Mouse (Mus musculus): ENCODE results near the gene Naa60. TPM values are rescaled to one million over a fixed set of nuclear protein-coding genes. Genes with fewer than 3 reads are reported as not detected.

Naa60 gene
- polyA plus RNA-seq, 1 experiment from 2014 or later: 44.3 TPM

DNA sequence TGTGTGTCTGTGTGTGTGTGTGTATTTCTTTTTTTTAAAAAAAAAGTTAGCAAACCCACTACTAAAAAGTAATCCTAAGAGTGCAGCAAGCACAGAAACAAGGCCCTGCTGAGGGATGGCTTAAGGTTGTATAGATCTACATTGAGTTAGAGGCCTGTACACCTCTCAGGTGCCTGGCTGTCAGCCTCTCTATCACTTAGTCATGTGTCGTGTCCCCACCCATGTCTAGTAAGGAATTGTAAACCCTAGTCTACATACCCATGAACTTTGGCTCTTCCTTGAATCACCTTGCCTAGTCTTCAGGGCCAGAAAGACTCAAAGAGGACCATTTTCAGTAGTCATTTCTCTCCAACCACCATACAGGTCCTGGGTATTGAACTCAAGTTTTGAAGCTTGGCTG is 24.4 kb downstream of the Naa60 start:
- no peak overlapping the region for H3K27ac ChIP-seq (ENCODE audit: low read depth, low read length)

GRCm38 (mm10) chr16:3907471-3907870 is 35.3 kb downstream of the Naa60 start:
- H3K4me1 ChIP-seq (replicated peaks; ENCODE audit: control insufficient read depth, insufficient read depth, low read length): 0 out of 2 replicates have a peak, but pooled peaks cover 2% of the 10 kb centered on the region
- peaks cover 5% of the 10 kb centered on the region; the same call in 1 of the 2 replicates for H3K36me3 ChIP-seq (ENCODE audit: control insufficient read depth, insufficient read depth, low read length)
- peak overlapping the region; percentile 68; the same call in 1 of the 2 replicates for H3K4me2 ChIP-seq
- no peaks in the 10 kb centered on the region for H3K27me3 ChIP-seq (replicated peaks; ENCODE audit: control insufficient read depth, insufficient read depth, low read length)
- no peak for ATAC-seq (replicated peaks; ENCODE audit: low FRiP score)
- no peak overlapping the region for H3K27ac ChIP-seq (ENCODE audit: low read depth, low read length)
- no peaks in the 10 kb centered on the region for H3K9me3 ChIP-seq (ENCODE audit: control insufficient read depth, low read length)
- H3K4me3 ChIP-seq (ENCODE audit: low read depth, low read length): no peak overlapping the region
- no peak overlapping the region for H3K9ac ChIP-seq (ENCODE audit: low read depth, low read length)
- WGBS: 79% methylated on average over 2 of the region's 2 CpGs
- DNase-seq (ENCODE audit: low spot score): no peak

More for the DNA sequence above, 24.4 kb downstream of the Naa60 start:
- DNase-seq (ENCODE audit: low spot score) (no peak), ATAC-seq (replicated peaks; ENCODE audit: low FRiP score) (no peak)
- WGBS: 88% methylated on average over 1 of the region's 1 CpGs
- Histone ChIP-seq H3K9ac (ENCODE audit: low read depth, low read length) (no peak overlapping the region), H3K4me1 (replicated peaks; ENCODE audit: control insufficient read depth, insufficient read depth, low read length) (peaks cover 11% of the 10 kb centered on the region), H3K4me2 (no peak overlapping the region), H3K4me3 (ENCODE audit: low read depth, low read length) (no peak overlapping the region), H3K9me3 (ENCODE audit: control insufficient read depth, low read length) (no peaks in the 10 kb centered on the region), H3K27me3 (replicated peaks; ENCODE audit: control insufficient read depth, insufficient read depth, low read length) (no peaks in the 10 kb centered on the region), H3K36me3 (ENCODE audit: control insufficient read depth, insufficient read depth, low read length) (peaks cover 24% of the 10 kb centered on the region)

DNA sequence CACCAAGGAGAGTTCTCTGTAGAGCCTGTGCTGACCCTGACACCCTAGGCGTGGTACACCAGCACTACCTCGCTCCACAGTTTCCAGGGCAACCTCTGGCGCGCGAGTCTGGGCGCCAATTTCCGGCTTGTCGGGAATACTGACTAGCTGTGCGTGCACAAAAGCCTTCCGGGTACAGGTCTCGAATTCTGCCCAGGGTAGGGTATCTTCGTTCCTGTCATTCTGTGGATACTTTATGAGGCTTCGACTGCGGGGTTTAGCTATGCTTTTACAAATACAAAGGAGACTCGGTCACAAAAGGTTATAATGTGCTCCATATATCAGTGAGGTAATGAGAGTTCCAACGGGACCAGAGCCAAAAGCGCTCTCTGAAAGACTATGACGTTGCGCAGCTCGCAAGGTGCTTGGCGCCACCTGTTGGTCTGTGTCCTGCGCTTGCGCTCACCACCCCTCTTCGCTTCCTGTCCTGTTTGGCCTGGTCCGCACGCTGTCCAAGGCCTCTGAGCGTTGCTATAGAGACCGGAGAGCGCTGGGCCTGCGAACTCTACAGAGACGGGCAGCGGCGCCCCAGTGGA is 36.4 kb downstream of the Naa60 start, which contains the start of the genes 1700037C18Rik and Cluap1:
TSS of gene 1700037C18Rik (minus strand) at position 153 of the 575 bp plus-strand sequence.
TSS of gene Cluap1 (plus strand) at position 265 of the 575 bp plus-strand sequence.
- peak; percentile 96 for ATAC-seq (replicated peaks; ENCODE audit: low FRiP score)
- Histone ChIP-seq H3K4me2 (peak within 1 kb of the TSS; percentile 68), H3K9me3 (ENCODE audit: control insufficient read depth, low read length) (no peaks in the 10 kb centered on the region), H3K9ac (ENCODE audit: low read depth, low read length) (peak within 1 kb of the TSS; percentile 80), H3K27me3 (replicated peaks; ENCODE audit: control insufficient read depth, insufficient read depth, low read length) (no peaks in the 10 kb centered on the region), H3K36me3 (ENCODE audit: control insufficient read depth, insufficient read depth, low read length) (peaks cover 11% of the 10 kb centered on the region), H3K27ac (ENCODE audit: low read depth, low read length) (peak within 1 kb of the TSS; percentile 35; the same call in 1 of the 2 replicates), H3K4me3 (ENCODE audit: low read depth, low read length) (peak within 1 kb of the TSS; percentile 66), H3K4me1 (replicated peaks; ENCODE audit: control insufficient read depth, insufficient read depth, low read length) (0 out of 2 replicates have a peak, but pooled peaks cover 2% of the 10 kb centered on the region)
- peak; percentile 88 for DNase-seq (ENCODE audit: low spot score)
- WGBS: under 1% methylated on average over 33 of the region's 33 CpGs

DNA sequence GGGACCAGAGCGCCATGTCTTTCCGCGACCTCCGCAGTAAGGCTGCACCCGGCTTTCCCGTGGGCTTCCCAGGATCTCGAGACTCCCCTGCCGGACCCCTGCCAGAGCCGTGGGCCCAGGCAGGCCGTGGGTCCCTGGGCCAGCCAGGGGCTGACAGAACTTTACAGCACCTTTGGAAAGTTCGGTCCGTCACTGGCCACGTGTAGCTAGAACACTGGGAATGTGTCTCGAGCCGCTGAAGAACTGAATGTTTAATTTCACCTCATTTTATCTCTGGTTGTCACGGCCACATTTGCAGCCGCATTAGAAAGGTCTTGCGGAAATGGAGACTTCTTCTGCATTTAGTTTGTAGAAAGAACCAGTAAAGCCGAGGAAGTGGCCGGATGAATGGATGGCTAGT is 36.9 kb downstream of the Naa60 start:
- WGBS: 6% methylated on average over 20 of the region's 20 CpGs
- Histone ChIP-seq H3K4me2 (peak overlapping the region; percentile 68), H3K27me3 (replicated peaks; ENCODE audit: control insufficient read depth, insufficient read depth, low read length) (no peaks in the 10 kb centered on the region), H3K4me3 (ENCODE audit: low read depth, low read length) (peak overlapping the region; percentile 66), H3K9ac (ENCODE audit: low read depth, low read length) (peak overlapping the region; percentile 80), H3K27ac (ENCODE audit: low read depth, low read length) (0 out of 2 replicates have a peak overlapping the region, but pooled peaks have one; percentile 35), H3K4me1 (replicated peaks; ENCODE audit: control insufficient read depth, insufficient read depth, low read length) (0 out of 2 replicates have a peak, but pooled peaks cover 2% of the 10 kb centered on the region), H3K36me3 (ENCODE audit: control insufficient read depth, insufficient read depth, low read length) (peaks cover 12% of the 10 kb centered on the region), H3K9me3 (ENCODE audit: control insufficient read depth, low read length) (no peaks in the 10 kb centered on the region)
- ATAC-seq (replicated peaks; ENCODE audit: low FRiP score) (no peak), DNase-seq (ENCODE audit: low spot score) (no peak)

DNA sequence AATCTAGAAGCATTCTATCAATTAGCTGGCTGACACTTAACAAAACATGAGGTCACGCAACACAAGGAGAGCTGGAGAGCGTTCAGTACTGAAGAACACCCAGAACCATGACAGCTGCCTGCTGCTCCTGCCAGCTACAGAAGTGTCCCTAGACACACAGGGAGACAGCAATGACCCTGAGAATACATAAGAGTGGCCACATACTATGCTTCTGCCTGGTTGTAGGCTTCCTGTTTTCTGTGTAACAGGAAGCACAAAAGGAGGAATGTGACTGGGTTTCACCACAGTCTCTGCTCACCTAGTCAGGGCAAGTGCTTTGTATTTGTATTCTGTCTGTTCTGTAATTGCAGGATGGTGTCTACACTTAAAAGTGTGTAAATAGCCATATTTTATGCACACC is 48.6 kb downstream of the Naa60 start:
- 89% methylated on average over 2 of the region's 2 CpGs for WGBS

GRCm38 (mm10) chr16:3923515-3923914 is 51.3 kb downstream of the Naa60 start:
- Histone ChIP-seq H3K27me3 (replicated peaks; ENCODE audit: control insufficient read depth, insufficient read depth, low read length) (no peaks in the 10 kb centered on the region), H3K4me2 (no peak overlapping the region), H3K4me3 (ENCODE audit: low read depth, low read length) (no peak overlapping the region), H3K9ac (ENCODE audit: low read depth, low read length) (no peak overlapping the region), H3K4me1 (replicated peaks; ENCODE audit: control insufficient read depth, insufficient read depth, low read length) (no peaks in the 10 kb centered on the region), H3K27ac (ENCODE audit: low read depth, low read length) (no peak overlapping the region), H3K9me3 (ENCODE audit: control insufficient read depth, low read length) (no peaks in the 10 kb centered on the region), H3K36me3 (ENCODE audit: control insufficient read depth, insufficient read depth, low read length) (peaks cover 25% of the 10 kb centered on the region)
- no peak for DNase-seq (ENCODE audit: low spot score)
- ATAC-seq (replicated peaks; ENCODE audit: low FRiP score): no peak
- WGBS: 74% methylated on average over 3 of the region's 3 CpGs

More for the DNA sequence above, 48.6 kb downstream of the Naa60 start:
- Histone ChIP-seq H3K9me3 (ENCODE audit: control insufficient read depth, low read length) (no peaks in the 10 kb centered on the region), H3K4me1 (replicated peaks; ENCODE audit: control insufficient read depth, insufficient read depth, low read length) (no peaks in the 10 kb centered on the region), H3K36me3 (ENCODE audit: control insufficient read depth, insufficient read depth, low read length) (peaks cover 22% of the 10 kb centered on the region), H3K4me2 (no peak overlapping the region), H3K27me3 (replicated peaks; ENCODE audit: control insufficient read depth, insufficient read depth, low read length) (no peaks in the 10 kb centered on the region), H3K4me3 (ENCODE audit: low read depth, low read length) (no peak overlapping the region), H3K27ac (ENCODE audit: low read depth, low read length) (no peak overlapping the region), H3K9ac (ENCODE audit: low read depth, low read length) (no peak overlapping the region)
- no peak for ATAC-seq (replicated peaks; ENCODE audit: low FRiP score)
- DNase-seq (ENCODE audit: low spot score): no peak

DNA sequence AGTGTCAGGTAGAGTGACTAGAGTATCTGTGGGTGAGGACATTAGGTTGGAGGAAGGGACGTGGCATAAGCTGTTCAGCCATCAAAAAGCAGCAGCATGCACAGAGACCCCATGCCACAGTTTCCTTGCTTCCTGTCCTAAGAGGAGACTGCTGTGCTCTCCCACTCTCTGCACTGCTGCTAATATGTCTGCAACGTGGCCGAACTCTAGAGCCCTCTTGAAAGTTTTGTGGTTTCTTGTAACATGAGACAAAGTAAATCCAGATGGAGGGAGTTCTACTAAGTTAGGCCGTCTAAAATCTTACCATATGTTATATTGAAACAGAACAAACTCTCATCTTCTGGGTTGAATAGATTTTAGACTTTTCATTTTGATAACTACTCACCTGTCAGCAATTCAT is 51.8 kb downstream of the Naa60 start:
- Histone ChIP-seq H3K27me3 (replicated peaks; ENCODE audit: control insufficient read depth, insufficient read depth, low read length) (no peaks in the 10 kb centered on the region), H3K4me1 (replicated peaks; ENCODE audit: control insufficient read depth, insufficient read depth, low read length) (no peaks in the 10 kb centered on the region), H3K4me3 (ENCODE audit: low read depth, low read length) (no peak overlapping the region), H3K9ac (ENCODE audit: low read depth, low read length) (no peak overlapping the region), H3K4me2 (no peak overlapping the region), H3K9me3 (ENCODE audit: control insufficient read depth, low read length) (no peaks in the 10 kb centered on the region), H3K27ac (ENCODE audit: low read depth, low read length) (no peak overlapping the region), H3K36me3 (ENCODE audit: control insufficient read depth, insufficient read depth, low read length) (peaks cover 27% of the 10 kb centered on the region)
- DNase-seq (ENCODE audit: low spot score) (no peak), ATAC-seq (replicated peaks; ENCODE audit: low FRiP score) (no peak)
- WGBS: 78% methylated on average over 4 of the region's 4 CpGs

DNA sequence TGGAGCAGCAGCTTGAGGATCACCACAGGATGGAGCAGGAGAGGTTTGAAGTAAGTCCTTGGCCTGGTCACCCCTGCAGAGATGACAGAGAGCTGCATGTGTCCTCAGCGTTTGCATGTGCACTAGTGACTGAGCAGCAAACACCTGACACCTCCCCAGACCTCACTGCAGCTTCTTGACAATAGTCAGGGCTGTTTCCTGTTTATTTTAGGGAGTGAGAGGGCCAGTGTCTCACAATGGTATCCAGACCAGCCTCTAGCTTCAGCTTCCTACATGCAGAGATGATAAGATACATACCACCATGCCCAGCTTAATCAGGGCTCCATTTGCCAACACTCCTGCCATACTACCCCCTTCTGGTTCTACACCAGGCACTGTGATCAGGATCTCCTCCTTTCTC is 56.4 kb downstream of the Naa60 start:
- 37% methylated on average over 1 of the region's 1 CpGs for WGBS
- peaks cover 25% of the 10 kb centered on the region for H3K36me3 ChIP-seq (ENCODE audit: control insufficient read depth, insufficient read depth, low read length)
- no peaks in the 10 kb centered on the region for H3K27me3 ChIP-seq (replicated peaks; ENCODE audit: control insufficient read depth, insufficient read depth, low read length)
- H3K9ac ChIP-seq (ENCODE audit: low read depth, low read length): no peak overlapping the region
- H3K27ac ChIP-seq (ENCODE audit: low read depth, low read length): no peak overlapping the region
- no peaks in the 10 kb centered on the region for H3K9me3 ChIP-seq (ENCODE audit: control insufficient read depth, low read length)
- no peak overlapping the region for H3K4me2 ChIP-seq
- no peak overlapping the region for H3K4me3 ChIP-seq (ENCODE audit: low read depth, low read length)
- no peak for ATAC-seq (replicated peaks; ENCODE audit: low FRiP score)
- no peak for DNase-seq (ENCODE audit: low spot score)
- H3K4me1 ChIP-seq (replicated peaks; ENCODE audit: control insufficient read depth, insufficient read depth, low read length): no peaks in the 10 kb centered on the region

DNA sequence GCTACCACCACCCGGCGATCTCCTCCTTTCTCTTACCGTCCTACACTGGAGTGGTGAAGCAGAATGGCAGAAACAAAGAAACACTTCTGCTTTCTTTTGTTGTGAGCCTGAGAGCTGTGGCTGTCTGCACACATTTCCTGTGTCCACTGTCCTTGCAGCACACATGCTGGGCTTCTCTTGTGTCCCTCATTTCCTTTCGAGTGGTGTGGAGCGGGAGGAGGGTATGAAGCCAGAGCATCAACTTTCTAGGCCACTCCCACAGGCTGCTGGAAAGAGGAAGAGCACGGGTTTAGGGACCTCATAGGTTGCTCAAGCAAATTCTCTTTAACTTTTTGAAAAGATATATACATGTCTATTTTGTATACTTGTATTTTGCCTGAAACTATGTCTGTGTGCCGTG is 57.0 kb downstream of the Naa60 start:
- Histone ChIP-seq H3K36me3 (ENCODE audit: control insufficient read depth, insufficient read depth, low read length) (peaks cover 23% of the 10 kb centered on the region), H3K27me3 (replicated peaks; ENCODE audit: control insufficient read depth, insufficient read depth, low read length) (no peaks in the 10 kb centered on the region), H3K4me2 (no peak overlapping the region), H3K4me3 (ENCODE audit: low read depth, low read length) (no peak overlapping the region), H3K9me3 (ENCODE audit: control insufficient read depth, low read length) (no peaks in the 10 kb centered on the region), H3K27ac (ENCODE audit: low read depth, low read length) (no peak overlapping the region), H3K4me1 (replicated peaks; ENCODE audit: control insufficient read depth, insufficient read depth, low read length) (no peaks in the 10 kb centered on the region), H3K9ac (ENCODE audit: low read depth, low read length) (no peak overlapping the region)
- ATAC-seq (replicated peaks; ENCODE audit: low FRiP score) (peak; percentile 41; the same call in 1 of the 2 replicates), DNase-seq (ENCODE audit: low spot score) (no peak)
- 68% methylated on average over 7 of the region's 7 CpGs for WGBS

Data from liver, embryonic 11.5 days (tissue).